Mouse (Mus musculus) frontal cortex, postnatal 36 days (tissue): ENCODE data around the gene Morc3.
A peak's percentile ranks its signal among the peaks of the same experiment; 100 is the strongest.

Source experiments
- DNase-seq, 2 experiments: peaks; one replicate each; pipeline ENCODE4 v3.0.0; 2022; ENCODE audit warnings: low spot score in 2 of 2

The Morc3 gene

DNA sequence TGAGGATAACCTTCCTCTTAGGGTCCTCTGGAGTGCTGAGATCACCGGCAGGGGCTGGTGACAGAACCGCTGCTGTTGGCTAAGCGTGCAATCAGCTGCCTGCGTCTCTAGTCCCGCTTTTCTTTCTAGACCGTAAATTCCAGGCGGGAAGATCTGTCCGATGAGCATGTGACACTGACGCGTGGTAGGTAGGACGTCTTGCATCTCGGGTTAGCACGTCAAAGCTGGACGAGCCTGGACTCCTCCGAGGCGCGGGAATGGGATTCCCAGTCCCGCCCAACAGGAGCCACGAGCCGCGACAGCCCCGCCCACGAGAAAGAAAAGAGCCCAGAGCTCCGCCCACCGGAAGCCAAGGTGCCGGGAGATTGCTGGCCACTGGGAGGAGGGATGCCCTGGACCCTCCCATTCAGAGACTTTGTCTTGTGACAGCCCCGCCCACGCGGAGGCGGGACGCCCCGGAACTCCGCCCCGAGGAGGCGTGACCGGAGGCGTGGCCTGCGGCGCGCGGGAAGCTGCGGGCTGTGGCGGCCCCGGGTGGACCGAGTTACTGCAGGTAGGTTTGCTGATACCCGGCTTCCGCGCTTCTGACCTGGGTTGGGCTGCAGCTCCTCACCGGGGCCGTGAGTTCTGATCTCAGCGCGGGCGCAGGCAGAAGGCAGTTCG lies 51.6 kb downstream of the Morc3 start, which contains the start of gene Chaf1b:
Chaf1b (plus strand) TSS at position 479 of the 663 bp plus-strand sequence.
- peak; percentile 83 to 94 for DNase-seq

GRCm38 (mm10) chr16:93884086-93884721 lies 52.3 kb downstream of the Morc3 start:
- no peak for DNase-seq

- no peak for DNase-seq
Measured at GRCm38 (mm10) chr16:93884722-93885113, 52.8 kb downstream of the Morc3 start.

DNA sequence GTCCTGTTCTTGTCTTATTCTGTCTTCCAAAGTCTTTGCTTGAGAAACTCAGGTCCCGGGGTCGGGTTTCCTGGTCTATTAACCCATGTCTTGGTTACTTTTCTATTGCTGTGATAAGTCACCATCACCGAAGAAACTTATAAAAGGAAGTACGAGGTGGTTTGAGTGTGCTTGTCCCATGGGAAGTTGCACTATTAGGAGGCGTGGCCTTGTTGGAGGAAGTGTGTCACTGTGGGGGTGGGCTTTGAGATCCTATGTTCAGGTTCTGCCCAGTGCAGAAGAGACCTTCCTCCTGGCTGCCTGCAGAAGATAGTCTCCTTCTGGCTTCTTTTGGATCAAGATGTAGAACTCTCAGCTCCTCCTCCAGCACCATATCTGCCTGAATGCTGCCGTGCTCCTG lies 56.6 kb downstream of the Morc3 start:
- DNase-seq: no peak

- no peak for DNase-seq
Measured at GRCm38 (mm10) chr16:93890948-93891604, 59.2 kb downstream of the Morc3 start.

GRCm38 (mm10) chr16:93893285-93893684 lies 61.4 kb downstream of the Morc3 start:
- peak in 1 of 2 experiments; percentile 38 for DNase-seq

GRCm38 (mm10) chr16:93903027-93903426 lies 71.1 kb downstream of the Morc3 start:
- DNase-seq: no peak

- DNase-seq: peak; percentile 59 to 77
Measured at GRCm38 (mm10) chr16:93906156-93907014, 74.5 kb downstream of the Morc3 start.

- no peak for DNase-seq
Measured at GRCm38 (mm10) chr16:93907761-93908160, 75.8 kb downstream of the Morc3 start.

GRCm38 (mm10) chr16:93908196-93908595 lies 76.3 kb downstream of the Morc3 start:
- no peak for DNase-seq

GRCm38 (mm10) chr16:93909936-93910335 lies 78.0 kb downstream of the Morc3 start:
- no peak for DNase-seq

DNA sequence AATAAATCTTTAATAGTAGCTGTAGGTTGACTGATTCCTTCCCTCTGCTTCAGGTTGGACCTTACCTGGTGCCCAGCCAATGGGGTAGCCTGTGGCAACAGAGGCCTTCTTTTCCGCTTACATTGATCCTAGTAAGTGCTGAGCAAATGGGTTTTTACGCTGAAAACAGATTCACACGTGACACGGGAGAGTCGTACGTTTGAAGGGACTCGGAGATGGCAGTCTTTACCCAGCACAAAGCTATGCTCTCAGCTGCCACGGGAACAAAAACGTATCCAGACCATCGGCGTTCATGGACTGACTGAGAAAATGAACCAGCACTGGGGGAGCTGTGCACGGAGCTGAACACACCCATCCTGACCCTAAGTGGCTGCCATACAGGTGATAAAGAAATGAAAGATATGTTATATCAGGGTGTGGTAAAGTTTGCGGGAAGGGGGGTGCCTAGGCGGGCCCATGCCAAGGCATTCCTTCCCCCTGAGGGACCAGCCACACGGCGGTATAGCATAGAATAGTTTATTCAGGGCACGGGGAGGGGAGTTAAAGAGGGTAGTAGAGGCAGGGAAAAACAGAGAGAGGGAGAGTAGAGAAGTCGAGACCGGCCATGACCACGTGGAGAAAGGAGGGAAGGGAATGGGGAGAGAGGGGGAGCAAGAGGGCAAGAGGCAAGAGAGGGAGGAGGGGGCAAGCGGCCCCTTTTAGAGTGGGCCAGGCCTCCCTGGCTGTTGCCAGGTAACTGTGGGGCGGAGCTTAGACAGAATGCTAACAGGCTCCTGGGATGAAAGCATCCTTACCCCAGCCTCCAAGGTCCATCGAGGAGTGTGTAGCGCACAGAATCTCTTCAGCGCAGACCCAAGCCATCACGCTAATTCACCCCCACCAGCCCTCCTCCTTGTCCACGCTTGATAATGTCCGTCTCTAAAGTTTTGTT lies 79.1 kb downstream of the Morc3 start:
- DNase-seq: no peak

- DNase-seq: no peak
Measured at GRCm38 (mm10) chr16:93912158-93912557, 80.2 kb downstream of the Morc3 start.

- DNase-seq: no peak
Measured at GRCm38 (mm10) chr16:93912808-93913207, 80.9 kb downstream of the Morc3 start.

GRCm38 (mm10) chr16:93913881-93914576 lies 82.1 kb downstream of the Morc3 start:
- DNase-seq: no peak

- DNase-seq: no peak
Measured at GRCm38 (mm10) chr16:93915338-93915849, 83.5 kb downstream of the Morc3 start.

- peak; percentile 80 to 89 for DNase-seq
Measured at GRCm38 (mm10) chr16:93917712-93918678, 86.1 kb downstream of the Morc3 start.

DNA sequence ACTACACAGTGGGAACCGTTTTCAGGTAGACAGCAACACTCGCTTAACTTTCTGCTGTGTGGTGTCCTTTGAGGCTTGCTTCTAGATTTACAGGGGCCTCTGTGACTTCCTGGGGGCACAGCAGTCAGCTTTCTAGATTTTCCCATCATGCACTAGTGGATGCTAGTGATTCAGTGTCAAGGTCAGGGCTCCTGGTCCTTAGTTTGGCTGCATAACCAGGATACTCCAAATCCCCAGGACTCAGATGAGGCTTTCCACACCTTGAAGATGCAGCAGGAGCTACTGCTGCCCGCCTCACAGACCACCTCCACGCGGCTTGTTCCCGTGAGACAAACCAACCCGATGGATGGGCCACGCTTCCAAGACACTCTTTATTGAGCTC lies 86.7 kb downstream of the Morc3 start:
- DNase-seq: no peak

GRCm38 (mm10) chr16:93919189-93919588 lies 87.3 kb downstream of the Morc3 start:
- no peak for DNase-seq
